Mouse (Mus musculus) kidney, embryonic 16.5 days (tissue): ENCODE results near the gene Apopt1. TPM values are rescaled to one million over a fixed set of nuclear protein-coding genes. Genes with fewer than 3 reads are reported as not detected.

ENCODE experiments used
- ATAC-seq: fragments of 200-750 bp; cut with Nextera tagmentation; 2 replicates; pipeline ENCODE4 v1.8.0; 2017; ENCODE audit warnings: moderate TSS enrichment; ENCODE audit not compliant: low FRiP score, low TSS enrichment
- H3K27ac ChIP-seq: fragments of 300-500 bp; sonication (generic); 2 replicates; pipeline ENCODE4 v1.5.1; 2014; ENCODE audit warnings: low read length
- H3K27me3 ChIP-seq: fragments of 300-500 bp; sonication (generic); 2 replicates; pipeline ENCODE4 v1.6.1; 2014; ENCODE audit warnings: low read length, control low read depth, mixed read lengths; ENCODE audit not compliant: insufficient read depth
- H3K36me3 ChIP-seq: fragments of 300-500 bp; sonication (generic); 2 replicates; pipeline ENCODE4 v1.6.1; 2014; ENCODE audit warnings: low read length, control low read depth, mixed read lengths; ENCODE audit not compliant: insufficient read depth
- H3K4me1 ChIP-seq: fragments of 300-500 bp; sonication (generic); 2 replicates; pipeline ENCODE4 v1.6.1; 2014; ENCODE audit warnings: low read length, control low read depth, mixed read lengths; ENCODE audit not compliant: insufficient read depth
- H3K4me2 ChIP-seq: fragments of 300-500 bp; sonication (generic); replicated peaks from 2 replicates; pipeline ENCODE4 v1.6.1; 2014; ENCODE audit warnings: low read depth, low read length
- H3K4me3 ChIP-seq: fragments of 300-500 bp; sonication (generic); 2 replicates; pipeline ENCODE4 v1.5.1; 2014; ENCODE audit warnings: mild to moderate bottlenecking, low read length
- H3K9ac ChIP-seq: fragments of 300-500 bp; sonication (generic); replicated peaks from 2 replicates; pipeline ENCODE4 v1.6.1; 2014; ENCODE audit warnings: low read length
- H3K9me3 ChIP-seq: fragments of 300-500 bp; sonication (generic); 2 replicates; pipeline ENCODE4 v1.6.1; 2016; ENCODE audit warnings: low read length, control low read depth
- WGBS: fragments of 180-500 bp; shearing (Covaris S2); extraction: QIAGEN DNeasy Blood & Tissue Kit; methylation state at CpG from one replicate; pipeline ENCODE4 v1.1.7; 2014; 5-methylcytosine and 5-hydroxymethylcytosine counted together
- polyA plus RNA-seq: library from polyadenylated mRNA; unstranded; fragments of >200 nt; fragmentation: Nextera tagmentation; extraction: Ambion mirVana; gene quantifications from 2 replicates; pipeline ENCODE4 v1.2.1, GENCODE M21; 2015

Apopt1 gene
- polyA plus RNA-seq, 1 experiment from 2014 or later, result 54.8 TPM

- H3K9ac ChIP-seq, result peak overlapping the region; percentile 76; the same call in 1 of the 2 replicates
These were observed 34.1 kb upstream of the Apopt1 start for GRCm38 (mm10) chr12:111678997-111679396.

GRCm38 (mm10) chr12:111680661-111681060 lies 32.4 kb upstream of the Apopt1 start:
- H3K4me1 ChIP-seq, result peaks cover 16% of the 10 kb centered on the region
- no peak overlapping the region for H3K4me3 ChIP-seq
- WGBS, result 94% methylated on average over 13 of the region's 13 CpGs
- H3K9me3 ChIP-seq, result no peaks in the 10 kb centered on the region
- peaks cover 28% of the 10 kb centered on the region for H3K36me3 ChIP-seq
- no peaks in the 10 kb centered on the region for H3K27me3 ChIP-seq
- H3K9ac ChIP-seq, result no peak overlapping the region
- ATAC-seq, result no peak
- no peak overlapping the region for H3K27ac ChIP-seq
- H3K4me2 ChIP-seq, result no peak overlapping the region

More at GRCm38 (mm10) chr12:111678997-111679396, 34.1 kb upstream of the Apopt1 start:
- ATAC-seq, result no peak
- no peak overlapping the region for H3K27ac ChIP-seq
- 54% methylated on average over 7 of the region's 7 CpGs for WGBS
- H3K36me3 ChIP-seq, result peaks cover 28% of the 10 kb centered on the region
- H3K27me3 ChIP-seq, result peaks cover 3% of the 10 kb centered on the region
- H3K9me3 ChIP-seq, result no peaks in the 10 kb centered on the region
- H3K4me3 ChIP-seq, result peak overlapping the region; percentile 87
- peak overlapping the region; percentile 70 for H3K4me2 ChIP-seq
- peaks cover 16% of the 10 kb centered on the region for H3K4me1 ChIP-seq

GRCm38 (mm10) chr12:111681305-111681704 lies 31.8 kb upstream of the Apopt1 start:
- Histone ChIP-seq H3K4me1 (peaks cover 16% of the 10 kb centered on the region), H3K36me3 (peaks cover 28% of the 10 kb centered on the region), H3K27ac (no peak overlapping the region), H3K4me2 (no peak overlapping the region), H3K27me3 (no peaks in the 10 kb centered on the region), H3K9ac (no peak overlapping the region), H3K9me3 (no peaks in the 10 kb centered on the region), H3K4me3 (no peak overlapping the region)
- WGBS, result 91% methylated on average over 8 of the region's 8 CpGs
- ATAC-seq, result no peak

GRCm38 (mm10) chr12:111682003-111682402 lies 31.1 kb upstream of the Apopt1 start:
- Histone ChIP-seq H3K4me1 (peaks cover 15% of the 10 kb centered on the region), H3K4me2 (no peak overlapping the region), H3K27ac (no peak overlapping the region), H3K36me3 (peaks cover 28% of the 10 kb centered on the region), H3K9me3 (no peaks in the 10 kb centered on the region), H3K27me3 (no peaks in the 10 kb centered on the region), H3K4me3 (no peak overlapping the region), H3K9ac (no peak overlapping the region)
- 82% methylated on average over 5 of the region's 5 CpGs for WGBS
- ATAC-seq, result no peak

GRCm38 (mm10) chr12:111682806-111683205 lies 30.3 kb upstream of the Apopt1 start:
- no peaks in the 10 kb centered on the region for H3K9me3 ChIP-seq
- H3K27ac ChIP-seq, result no peak overlapping the region
- no peak overlapping the region for H3K9ac ChIP-seq
- H3K36me3 ChIP-seq, result peaks cover 28% of the 10 kb centered on the region
- no peak overlapping the region for H3K4me2 ChIP-seq
- H3K27me3 ChIP-seq, result no peaks in the 10 kb centered on the region
- ATAC-seq, result no peak
- no peak overlapping the region for H3K4me3 ChIP-seq
- WGBS, result 74% methylated on average over 5 of the region's 5 CpGs
- H3K4me1 ChIP-seq, result peaks cover 16% of the 10 kb centered on the region

GRCm38 (mm10) chr12:111686390-111686789 lies 26.7 kb upstream of the Apopt1 start:
- Histone ChIP-seq H3K4me2 (no peak overlapping the region), H3K9ac (no peak overlapping the region), H3K27me3 (no peaks in the 10 kb centered on the region), H3K4me3 (no peak overlapping the region), H3K36me3 (peaks cover 17% of the 10 kb centered on the region), H3K4me1 (peaks cover 15% of the 10 kb centered on the region), H3K27ac (no peak overlapping the region), H3K9me3 (no peaks in the 10 kb centered on the region)
- no peak for ATAC-seq
- WGBS, result 73% methylated on average over 4 of the region's 4 CpGs

DNA sequence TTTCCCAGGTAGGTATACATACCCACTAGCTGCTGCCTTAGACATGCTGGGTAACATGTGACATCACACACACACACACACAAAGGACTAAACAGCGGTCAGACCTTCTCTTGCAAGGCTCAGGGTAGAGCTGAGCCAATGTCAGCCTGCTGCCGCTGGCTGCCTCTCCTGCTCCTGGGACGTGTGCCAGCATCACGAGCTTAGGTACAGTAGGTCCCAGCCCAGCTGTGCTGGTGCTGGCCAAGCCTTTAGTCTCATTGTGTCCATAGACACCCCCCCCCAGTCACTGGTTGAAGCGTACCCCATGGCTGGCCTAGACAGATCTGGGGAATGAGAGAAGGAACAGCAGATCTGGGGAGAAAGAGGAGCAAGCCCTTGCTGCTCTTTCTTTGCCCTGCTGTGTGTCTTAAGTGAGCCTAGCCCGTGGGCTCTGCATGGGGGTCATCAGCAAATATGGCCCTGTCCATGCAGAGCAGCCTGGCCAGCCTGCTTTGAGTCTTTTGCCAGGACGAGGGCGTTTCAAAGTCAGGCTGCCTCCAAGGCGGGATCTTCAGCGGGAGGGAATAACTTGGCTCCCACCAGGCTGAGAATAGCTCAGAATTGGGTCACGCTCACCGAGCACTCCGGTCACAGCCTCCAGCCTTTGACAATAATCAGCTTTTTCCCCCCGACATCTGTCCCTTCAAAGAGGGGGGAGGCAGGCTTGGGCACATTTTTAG lies 25.6 kb upstream of the Apopt1 start:
- WGBS, result 27% methylated on average over 14 of the region's 14 CpGs
- peak; percentile 55 for ATAC-seq
- Histone ChIP-seq H3K27me3 (no peaks in the 10 kb centered on the region), H3K27ac (peak overlapping the region; percentile 42; the same call in 1 of the 2 replicates), H3K9me3 (no peaks in the 10 kb centered on the region), H3K4me2 (no peak overlapping the region), H3K4me1 (peaks cover 21% of the 10 kb centered on the region), H3K36me3 (peaks cover 8% of the 10 kb centered on the region), H3K9ac (peak overlapping the region; percentile 59), H3K4me3 (no peak overlapping the region)

- H3K27me3 ChIP-seq, result no peaks in the 10 kb centered on the region
- H3K4me3 ChIP-seq, result no peak overlapping the region
- WGBS, result 34% methylated on average over 2 of the region's 2 CpGs
- H3K4me2 ChIP-seq, result no peak overlapping the region
- peaks cover 24% of the 10 kb centered on the region for H3K4me1 ChIP-seq
- 0 out of 2 replicates have a peak overlapping the region, but pooled peaks have one; percentile 59 for H3K9ac ChIP-seq
- H3K36me3 ChIP-seq, result peaks cover 5% of the 10 kb centered on the region
- no peaks in the 10 kb centered on the region for H3K9me3 ChIP-seq
- H3K27ac ChIP-seq, result no peak overlapping the region; the same call in 1 of the 2 replicates
- ATAC-seq, result no peak
These were observed 25.0 kb upstream of the Apopt1 start for GRCm38 (mm10) chr12:111688069-111688428.

DNA sequence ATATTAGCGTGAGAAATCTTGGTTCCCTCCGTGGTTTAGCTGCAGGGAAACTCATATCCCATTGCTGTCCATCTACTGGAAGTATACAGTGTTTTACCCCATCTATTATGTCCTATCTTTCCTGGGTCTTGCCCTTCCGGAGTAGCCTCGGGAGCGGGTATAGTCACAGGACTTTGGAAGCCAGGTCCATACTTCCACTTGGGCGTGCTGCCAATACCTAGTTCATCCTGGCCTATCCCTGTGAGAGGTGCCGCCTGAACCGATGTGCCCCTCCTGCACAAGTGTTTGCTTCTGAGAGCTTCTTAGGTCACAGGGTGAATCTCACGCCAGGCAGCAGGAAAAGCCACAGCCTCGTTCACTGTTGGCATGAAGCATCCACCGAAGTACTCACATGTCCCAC lies 23.6 kb upstream of the Apopt1 start:
- H3K27ac ChIP-seq, result no peak overlapping the region
- no peak overlapping the region for H3K4me2 ChIP-seq
- 76% methylated on average over 11 of the region's 11 CpGs for WGBS
- no peak for ATAC-seq
- no peak overlapping the region for H3K9ac ChIP-seq
- H3K27me3 ChIP-seq, result no peaks in the 10 kb centered on the region
- peaks cover 38% of the 10 kb centered on the region for H3K4me1 ChIP-seq
- no peaks in the 10 kb centered on the region for H3K36me3 ChIP-seq
- H3K4me3 ChIP-seq, result no peak overlapping the region
- H3K9me3 ChIP-seq, result no peaks in the 10 kb centered on the region

DNA sequence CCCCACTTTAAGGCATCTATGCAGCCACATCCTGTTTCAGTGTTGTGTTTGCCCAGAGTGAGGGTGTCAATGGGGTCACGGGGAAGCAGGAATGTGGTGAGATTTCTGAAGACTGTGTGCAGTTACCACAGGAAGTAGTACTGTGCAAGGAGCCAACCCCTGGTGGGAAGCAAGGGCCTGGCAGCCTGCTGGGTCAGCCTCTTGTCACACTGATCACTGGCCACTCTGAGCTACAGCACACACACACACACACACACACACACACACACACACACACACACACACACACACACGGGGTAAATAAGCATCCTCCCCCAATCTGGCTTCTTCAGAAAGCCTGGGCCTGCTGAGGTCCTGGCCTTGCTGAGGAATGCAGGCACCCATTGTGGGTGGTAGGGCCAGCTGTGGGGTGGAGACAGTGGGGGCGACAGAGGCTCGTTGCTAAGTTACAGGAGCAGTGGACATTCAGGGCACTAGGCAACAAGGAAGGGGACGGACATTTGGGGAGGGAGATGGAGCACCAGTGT lies 21.7 kb upstream of the Apopt1 start:
- no peak for ATAC-seq
- peaks cover 46% of the 10 kb centered on the region for H3K4me1 ChIP-seq
- H3K36me3 ChIP-seq, result no peaks in the 10 kb centered on the region
- H3K9ac ChIP-seq, result no peak overlapping the region
- H3K4me2 ChIP-seq, result no peak overlapping the region
- H3K4me3 ChIP-seq, result no peak overlapping the region
- H3K9me3 ChIP-seq, result no peaks in the 10 kb centered on the region
- H3K27ac ChIP-seq, result peak overlapping the region; percentile 39
- H3K27me3 ChIP-seq, result no peaks in the 10 kb centered on the region
- 21% methylated on average over 5 of the region's 5 CpGs for WGBS
